Mouse (Mus musculus) neural tube, postnatal 0 days (tissue): Measurements from ENCODE around the gene Pole2. TPM values are rescaled to one million over a fixed set of nuclear protein-coding genes. Genes with fewer than 3 reads are reported as not detected.

Experiments used
- microRNA-seq: library from miRNA; unstranded; fragments of <30 nt; microRNA quantifications from one replicate; pipeline ENCODE4, GENCODE M21; 2016
- polyA plus RNA-seq: library from polyadenylated mRNA; unstranded; fragments of >200 nt; fragmentation: Nextera tagmentation; extraction: Ambion mirVana; gene quantifications from 2 replicates; pipeline ENCODE4 v1.2.1, GENCODE M21; 2015

The Pole2 gene
- polyA plus RNA-seq = 3.2 and 3.7 TPM in 2 replicates

GRCm38 (mm10) chr12:69227776-69228466 lies at the start of gene Pole2:
Gene Pole2 (minus strand): TSS chr12:69228195.

DNA sequence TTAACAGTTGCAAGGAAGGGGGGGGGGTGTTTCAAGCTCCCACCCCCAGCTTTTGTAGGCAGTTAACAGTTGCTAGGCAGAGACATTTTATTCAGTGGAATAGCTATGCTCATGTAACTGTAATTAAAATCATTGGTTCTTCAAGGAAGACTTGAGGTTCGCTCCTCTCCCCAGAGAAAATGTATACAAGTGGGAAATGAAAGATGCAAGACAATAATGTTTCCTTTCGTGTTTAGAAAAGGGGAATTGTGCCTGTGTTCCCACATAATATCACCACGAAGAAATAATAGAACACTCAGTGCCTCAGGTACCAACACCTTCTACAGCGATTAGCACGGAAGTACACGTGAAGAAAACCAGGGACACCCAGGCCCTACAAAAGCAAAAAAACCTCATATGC lies 12.9 kb upstream of the Pole2 start, which contains the start of gene Klhdc1:
Gene Klhdc1 (plus strand): TSS at position 301 of the 400 bp plus-strand sequence.

DNA sequence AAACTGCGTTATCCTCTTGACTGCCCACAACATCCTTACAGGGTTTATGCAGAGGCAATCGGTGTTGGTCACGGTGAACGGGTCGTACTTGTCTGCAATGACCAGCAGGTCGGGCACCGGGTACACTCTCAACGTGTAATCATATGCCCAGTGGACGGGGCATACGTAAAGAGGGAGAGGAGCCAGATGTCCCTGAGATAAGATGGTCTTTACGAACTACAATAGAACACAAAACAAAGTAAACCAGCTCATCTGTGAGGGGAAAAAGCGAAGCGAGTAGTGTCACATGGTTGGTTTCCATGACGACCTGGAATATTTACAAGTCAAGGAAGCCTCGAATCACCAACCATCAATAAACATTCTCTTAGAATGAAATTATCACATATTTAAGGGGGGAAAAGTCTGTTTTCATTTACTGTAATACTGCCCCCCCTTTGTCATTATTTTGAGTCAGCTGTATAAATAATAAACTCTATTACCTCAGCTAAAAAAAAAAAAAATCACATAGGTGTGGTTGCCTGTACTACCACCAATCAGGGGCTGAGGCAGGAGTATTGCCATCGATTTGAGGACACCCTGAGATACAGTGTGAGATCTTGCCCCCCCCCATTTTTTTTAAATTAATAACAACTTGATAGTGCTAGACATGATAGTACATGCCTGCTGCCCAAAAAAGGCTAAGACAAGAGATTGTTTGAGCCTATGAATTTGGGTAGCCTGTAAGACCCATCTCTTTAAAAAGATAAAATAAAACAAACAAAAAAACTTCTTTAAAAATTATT lies 23.8 kb downstream of the Pole2 start, which contains the start of gene Gm49384:
Gene Gm49384 (minus strand): TSS at position 216 of the 782 bp plus-strand sequence.

GRCm38 (mm10) chr12:69198164-69198535 lies 29.8 kb downstream of the Pole2 start, which contains the start of gene Dnaaf2:
Gene Dnaaf2 (minus strand): TSS chr12:69198429.

GRCm38 (mm10) chr12:69196444-69197377 lies 31.3 kb downstream of the Pole2 start, which contains the start of gene Gm49383:
Gene Gm49383 (minus strand): TSS chr12:69197104.

GRCm38 (mm10) chr12:69183583-69184308 lies 44.2 kb downstream of the Pole2 start, which contains the start of the genes Rpl36al and Mgat2:
Gene Rpl36al (minus strand): TSS chr12:69184083.
Gene Mgat2 (plus strand): TSS chr12:69184157.

DNA sequence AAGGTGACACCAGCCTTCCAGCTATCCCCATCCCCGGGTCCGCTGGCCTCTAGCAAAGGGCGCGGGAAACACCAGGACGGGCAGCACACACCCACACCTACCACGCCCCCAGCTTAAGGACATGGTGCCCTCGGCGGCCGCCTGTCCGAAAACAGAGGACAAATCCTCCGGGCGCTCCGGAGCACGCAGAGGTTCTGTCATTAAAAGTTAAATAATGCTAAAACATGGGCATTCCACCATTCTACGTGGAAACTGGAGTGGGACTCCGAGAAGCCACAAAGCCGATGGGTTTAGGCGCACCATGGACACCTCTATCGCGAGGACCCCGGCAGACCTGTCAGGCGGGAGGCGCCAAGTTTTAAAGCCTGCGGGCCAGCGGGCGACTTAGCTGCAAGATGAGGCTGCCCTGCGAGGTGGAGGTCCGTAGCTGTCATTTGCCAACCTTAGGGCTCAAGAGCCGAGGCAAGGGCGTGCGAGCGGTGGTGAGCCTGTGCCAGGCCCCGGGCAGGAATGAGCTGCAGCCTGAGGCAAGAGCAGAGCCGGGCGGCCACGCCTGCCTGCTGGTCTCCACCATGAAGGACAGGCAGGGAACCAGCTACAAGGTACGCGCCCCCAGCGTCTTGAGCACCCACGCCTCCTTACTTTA lies 59.4 kb downstream of the Pole2 start, which contains the start of gene Lrr1:
Gene Lrr1 (plus strand): TSS at position 354 of the 646 bp plus-strand sequence.

DNA sequence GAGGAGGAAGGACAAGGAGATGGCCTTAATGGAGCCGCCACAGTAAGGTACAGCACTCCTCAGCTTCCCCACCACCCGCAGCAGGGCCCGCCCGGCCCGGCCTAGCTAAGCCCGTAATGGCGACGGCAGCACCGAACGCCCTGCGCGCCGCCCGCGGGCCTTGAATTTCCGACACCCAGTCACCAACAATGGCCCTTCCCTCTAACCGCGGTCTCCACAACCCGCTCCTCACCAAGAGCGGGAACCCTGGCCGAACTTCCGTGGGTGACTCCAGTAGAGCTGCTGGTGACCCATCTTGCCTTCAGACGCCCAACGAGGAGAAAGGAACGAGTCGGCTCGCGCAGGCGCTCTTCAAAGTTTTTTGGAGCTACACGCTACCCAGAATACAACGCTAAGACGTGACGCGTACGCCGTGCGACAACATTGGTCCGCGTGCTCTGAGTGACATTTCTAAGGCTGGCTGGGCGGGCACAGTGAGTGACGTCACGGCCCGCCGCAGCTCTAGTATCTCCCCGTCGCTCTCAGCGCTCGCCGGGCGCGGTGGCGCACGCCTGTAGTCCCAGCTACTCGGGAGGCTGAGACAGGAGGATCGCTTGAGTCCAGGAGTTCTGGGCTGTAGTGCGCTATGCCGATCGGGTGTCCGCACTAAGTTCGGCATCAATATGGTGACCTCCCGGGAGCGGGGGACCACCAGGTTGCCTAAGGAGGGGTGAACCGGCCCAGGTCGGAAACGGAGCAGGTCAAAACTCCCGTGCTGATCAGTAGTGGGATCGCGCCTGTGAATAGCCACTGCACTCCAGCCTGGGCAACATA lies 69.0 kb downstream of the Pole2 start, which contains the start of gene Rps29:
Gene Rps29 (minus strand): TSS at position 422 of the 813 bp plus-strand sequence.

Small RNAs within 50 kb of the gene (microRNA-seq; reads per million reads assigned to microRNA genes)
- gene Gm47287 (not detected), gene Gm47295 (0.87 reads per million)

Other genes starting within 250 kb of the Pole2 start
- 1,295 and 1,457 TPM in 2 replicates for gene Rps29, start 69.0 kb downstream of the Pole2 start, polyA plus RNA-seq
- gene Lrr1, start 59.4 kb downstream of the Pole2 start, polyA plus RNA-seq = 2.1 and 2.6 TPM in 2 replicates
- gene Rpl36al, start 44.1 kb downstream of the Pole2 start, polyA plus RNA-seq = 407 and 479 TPM in 2 replicates
- 42.0 and 51.9 TPM in 2 replicates for gene Mgat2, start 44.0 kb downstream of the Pole2 start, polyA plus RNA-seq
- gene Gm49383, start 31.1 kb downstream of the Pole2 start, polyA plus RNA-seq = 9.5 and 9.6 TPM in 2 replicates
- 6.1 and 7.6 TPM in 2 replicates for gene Dnaaf2, start 29.8 kb downstream of the Pole2 start, polyA plus RNA-seq
- 6.5 and 6.9 TPM in 2 replicates for gene Gm49384, start 23.9 kb downstream of the Pole2 start, polyA plus RNA-seq
- gene Klhdc1, start 13.0 kb upstream of the Pole2 start, polyA plus RNA-seq = 19.9 and 31.8 TPM in 2 replicates
- gene Klhdc2, start 68.5 kb upstream of the Pole2 start, polyA plus RNA-seq = 222 and 243 TPM in 2 replicates
- 77.9 and 80.5 TPM in 2 replicates for gene Nemf, start 129.0 kb upstream of the Pole2 start, polyA plus RNA-seq
- gene Arf6, start 144.0 kb upstream of the Pole2 start, polyA plus RNA-seq = 35.8 and 48.0 TPM in 2 replicates
- 0.83 and 1.4 TPM in 2 replicates for gene Gm9887, start 144.3 kb upstream of the Pole2 start, polyA plus RNA-seq